Mouse (Mus musculus) C2C12 (cell line): Measurements from ENCODE around the gene Usp25. TPM values are rescaled to one million over a fixed set of nuclear protein-coding genes. Genes with fewer than 3 reads are reported as not detected.
A peak's percentile ranks its signal among the peaks of the same experiment; 100 is the strongest.

Source experiments
- H3K27me3 ChIP-seq: one replicate; pipeline ENCODE4 v1.6.1; 2011; ENCODE audit not compliant: control insufficient read depth, insufficient read depth, insufficient read length
- H3K36me3 ChIP-seq: one replicate; pipeline ENCODE4 v1.6.1; 2011; ENCODE audit not compliant: control insufficient read depth, insufficient read depth
- H3K4me3 ChIP-seq: one replicate; pipeline ENCODE4 v1.5.1; 2011; ENCODE audit warnings: mild to moderate bottlenecking, control low read depth; ENCODE audit not compliant: poor library complexity, insufficient read depth, severe bottlenecking
- H3K79me2 ChIP-seq: one replicate; pipeline ENCODE4 v1.6.1; 2011; ENCODE audit not compliant: control insufficient read depth, insufficient read depth
- H3K79me3 ChIP-seq: one replicate; pipeline ENCODE4 v1.6.1; 2011; ENCODE audit warnings: low read depth, control low read depth
- H3ac ChIP-seq: one replicate; pipeline ENCODE3; 2011; ENCODE audit warnings: low read depth; ENCODE audit not compliant: control insufficient read depth, insufficient read length
- CEBPB ChIP-seq: IDR thresholded peaks from one replicate; pipeline ENCODE4 v1.6.1; 2011; ENCODE audit warnings: low read depth, mild to moderate bottlenecking, control low read depth, moderate library complexity
- CTCF ChIP-seq: IDR thresholded peaks from one replicate; pipeline ENCODE4 v1.5.1; 2011; ENCODE audit not compliant: control insufficient read depth, insufficient read depth, insufficient read length
- FOSL1 ChIP-seq: IDR thresholded peaks from one replicate; pipeline ENCODE4 v1.8.0; 2011; ENCODE audit warnings: mild to moderate bottlenecking, low read length; ENCODE audit not compliant: poor library complexity, insufficient read depth, severe bottlenecking
- MAX ChIP-seq: IDR thresholded peaks from one replicate; pipeline ENCODE4 v1.6.1; 2011; ENCODE audit warnings: mild to moderate bottlenecking, control low read depth
- MYOD1 ChIP-seq: IDR thresholded peaks from one replicate; pipeline ENCODE4 v1.6.1; 2011; ENCODE audit warnings: low read depth; ENCODE audit not compliant: control insufficient read depth, insufficient read length
- MYOG ChIP-seq: IDR thresholded peaks from one replicate; pipeline ENCODE4 v1.6.1; 2011; ENCODE audit not compliant: control insufficient read depth, insufficient read length; ENCODE audit errors: extremely low read depth
- USF1 ChIP-seq: IDR thresholded peaks from one replicate; pipeline ENCODE4 v1.6.1; 2011; ENCODE audit warnings: low read depth, mild to moderate bottlenecking, control low read depth, moderate library complexity
- polyA plus RNA-seq: library from polyadenylated mRNA; unstranded; fragments of >200 nt; fragmentation: generic; extraction: Trizol; gene quantifications from one replicate; pipeline ENCODE4 v1.2.1, GENCODE M21; 2012; ENCODE audit warnings: missing spikeins

Usp25 gene
- polyA plus RNA-seq, 1 experiment: 5.7 TPM

- Histone ChIP-seq H3K79me3 (peaks cover 33% of the 10 kb centered on the region), H3ac (no peak overlapping the region), H3K79me2 (peaks cover 62% of the 10 kb centered on the region), H3K4me3 (no peak overlapping the region), H3K36me3 (no peaks in the 10 kb centered on the region), H3K27me3 (no peaks in the 10 kb centered on the region)
- no peak for TF ChIP-seq FOSL1
- TF ChIP-seq USF1: no peak
- TF ChIP-seq CEBPB: no peak
- TF ChIP-seq MYOG: no peak
- no peak for TF ChIP-seq MYOD1
- TF ChIP-seq CTCF: no peak
- TF ChIP-seq MAX: no peak
Measured at GRCm38 (mm10) chr16:77017931-77018330, 4.4 kb downstream of the Usp25 start.

- Histone ChIP-seq H3K4me3 (no peak overlapping the region), H3K36me3 (no peaks in the 10 kb centered on the region), H3K27me3 (no peaks in the 10 kb centered on the region), H3K79me3 (peaks cover 36% of the 10 kb centered on the region), H3ac (no peak overlapping the region), H3K79me2 (peaks cover 66% of the 10 kb centered on the region)
- no peak for TF ChIP-seq USF1
- TF ChIP-seq MYOD1: no peak
- TF ChIP-seq CTCF: no peak
- TF ChIP-seq MYOG: no peak
- TF ChIP-seq FOSL1: no peak
- TF ChIP-seq MAX: no peak
- no peak for TF ChIP-seq CEBPB
Measured at GRCm38 (mm10) chr16:77020190-77020589, 6.7 kb downstream of the Usp25 start.

DNA sequence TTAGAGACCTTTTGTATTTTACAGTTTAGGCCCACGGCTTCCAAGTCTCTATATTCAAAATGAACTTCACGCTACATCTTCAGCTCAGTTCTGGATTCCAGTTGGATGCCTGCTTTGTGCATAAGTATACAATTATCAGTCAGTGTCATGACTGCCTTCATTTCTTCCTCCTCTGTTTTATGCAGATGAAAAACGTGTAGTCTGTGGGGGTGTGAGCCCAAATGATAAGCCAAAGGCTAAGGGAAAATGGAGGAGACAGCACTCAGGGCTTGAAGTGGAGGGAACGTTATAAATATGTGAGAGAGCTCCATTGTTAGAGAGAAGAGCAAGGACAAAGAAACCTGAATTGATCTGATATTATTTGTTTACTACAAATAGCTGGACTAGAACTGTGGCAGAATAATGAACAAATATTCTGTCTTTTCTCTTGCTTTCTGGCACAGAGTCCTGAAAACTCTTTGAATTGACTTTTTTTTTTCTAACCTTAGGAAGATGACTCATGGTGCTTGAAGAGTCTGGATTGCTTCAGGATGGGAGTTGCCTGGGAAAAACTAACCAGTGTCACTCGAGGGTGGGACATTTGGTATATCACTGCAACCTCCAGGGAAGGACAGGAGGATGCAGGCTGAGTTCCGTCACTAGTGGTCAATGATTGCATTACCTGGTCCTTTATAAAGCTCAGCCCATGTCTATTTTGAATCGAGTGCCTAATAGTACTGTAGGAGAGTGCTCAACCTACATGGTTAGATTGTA, 10.3 kb downstream of the Usp25 start:
- H3K4me3 ChIP-seq: no peak overlapping the region
- H3K27me3 ChIP-seq: no peaks in the 10 kb centered on the region
- peaks cover 25% of the 10 kb centered on the region for H3K79me3 ChIP-seq
- H3K79me2 ChIP-seq: peaks cover 53% of the 10 kb centered on the region
- H3ac ChIP-seq: no peak overlapping the region
- TF ChIP-seq USF1: no peak
- TF ChIP-seq CEBPB: peak; percentile 26
- TF ChIP-seq MYOG: no peak
- no peak for TF ChIP-seq FOSL1
- TF ChIP-seq MAX: no peak
- TF ChIP-seq CTCF: no peak
- no peak for TF ChIP-seq MYOD1
- H3K36me3 ChIP-seq: no peaks in the 10 kb centered on the region

- H3K4me3 ChIP-seq: no peak overlapping the region
- TF ChIP-seq USF1 (no peak), MYOG (no peak), MYOD1 (no peak)
- no peaks in the 10 kb centered on the region for H3K27me3 ChIP-seq
- H3ac ChIP-seq: no peak overlapping the region
- no peaks in the 10 kb centered on the region for H3K36me3 ChIP-seq
- peaks cover 56% of the 10 kb centered on the region for H3K79me2 ChIP-seq
- H3K79me3 ChIP-seq: peaks cover 17% of the 10 kb centered on the region
Measured at GRCm38 (mm10) chr16:77026099-77026498, 12.6 kb downstream of the Usp25 start.

GRCm38 (mm10) chr16:77026933-77027332, 13.4 kb downstream of the Usp25 start:
- Histone ChIP-seq H3K79me3 (peaks cover 20% of the 10 kb centered on the region), H3ac (no peak overlapping the region), H3K4me3 (no peak overlapping the region), H3K27me3 (no peaks in the 10 kb centered on the region), H3K79me2 (peaks cover 57% of the 10 kb centered on the region), H3K36me3 (no peaks in the 10 kb centered on the region)
- TF ChIP-seq USF1 (no peak), FOSL1 (no peak), MAX (no peak), CTCF (no peak), MYOG (no peak), MYOD1 (no peak), CEBPB (no peak)

DNA sequence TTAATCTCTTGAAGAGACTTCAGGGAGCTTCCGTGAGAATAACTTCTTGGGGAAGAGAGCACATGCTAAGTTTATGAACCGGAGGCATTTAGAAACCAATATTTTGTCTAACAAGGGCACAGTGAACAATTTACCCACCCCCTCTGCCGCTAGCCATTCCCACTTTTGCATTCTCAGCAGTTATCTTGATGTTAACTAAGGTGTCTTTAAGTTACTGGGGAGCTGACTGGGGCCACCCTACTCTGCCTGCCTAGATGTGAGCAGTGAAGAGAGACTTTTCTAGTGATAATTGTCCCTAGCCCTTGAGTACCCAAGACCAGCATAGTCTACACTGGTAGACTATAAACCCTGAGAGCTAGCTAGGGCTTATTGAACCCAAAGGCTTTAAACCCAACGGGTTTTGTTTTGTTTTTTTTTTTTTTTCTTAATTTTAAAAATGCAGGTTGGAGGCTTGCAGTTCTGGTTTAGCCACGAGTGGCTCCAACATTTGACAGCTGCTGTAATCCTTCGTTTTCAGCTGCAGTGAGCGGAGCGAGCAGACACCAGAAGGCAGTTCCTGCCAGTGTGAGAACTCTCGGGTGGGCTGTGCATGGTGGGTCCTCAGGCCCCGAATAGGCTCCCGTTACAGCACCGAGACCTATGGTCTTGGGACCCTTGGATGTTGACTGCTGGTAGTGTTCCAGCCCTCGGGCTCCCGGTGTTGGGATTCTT, 14.6 kb downstream of the Usp25 start:
- peaks cover 63% of the 10 kb centered on the region for H3K79me2 ChIP-seq

More for the DNA sequence above, 14.6 kb downstream of the Usp25 start:
- Histone ChIP-seq H3K36me3 (no peaks in the 10 kb centered on the region), H3K4me3 (no peak overlapping the region), H3K27me3 (no peaks in the 10 kb centered on the region), H3K79me3 (peaks cover 22% of the 10 kb centered on the region), H3ac (no peak overlapping the region)
- TF ChIP-seq USF1: no peak
- no peak for TF ChIP-seq FOSL1
- TF ChIP-seq CEBPB: no peak
- TF ChIP-seq MAX: no peak
